Mouse (Mus musculus): ENCODE data around the gene Adgrb2.

DNA sequence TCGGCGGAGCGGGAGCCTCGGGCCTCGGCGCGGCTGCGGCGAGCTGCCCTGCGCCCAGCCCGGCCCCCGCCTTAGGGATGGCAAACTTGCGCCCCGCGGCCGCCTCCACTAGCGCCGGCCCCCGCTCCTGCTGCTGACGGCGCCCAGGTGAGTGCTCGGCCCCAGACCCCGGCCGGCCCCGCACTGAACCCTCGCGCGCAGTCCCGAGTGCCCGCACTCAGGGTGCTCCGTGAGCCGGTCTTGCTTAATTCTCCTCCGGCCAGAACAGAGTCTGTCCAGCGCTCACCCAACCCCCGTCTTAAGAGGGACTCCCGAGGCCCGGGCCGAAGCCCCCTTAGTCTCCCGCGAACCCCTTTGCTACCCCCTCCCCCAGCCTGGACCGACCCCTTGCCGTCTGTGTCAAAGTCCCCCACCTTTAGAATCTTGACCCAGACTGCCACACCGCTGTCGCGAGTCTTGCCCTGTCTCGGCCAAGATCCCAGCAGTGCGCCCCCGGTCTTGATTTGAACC is 546 bp downstream of the Adgrb2 start:
- TF ChIP-seq MAFK (IDR thresholded peaks at IDR 0.05; ENCODE audit: insufficient read depth, low read depth, low read length) (no peak), ZNF384 (IDR thresholded peaks at IDR 0.05; ENCODE audit: low read depth, low read length) (no peak), ZC3H11A (IDR thresholded peaks at IDR 0.05; ENCODE audit: borderline replicate concordance, low read depth, low read length) (no peak), CHD2 (IDR thresholded peaks at IDR 0.05; ENCODE audit: low read depth, low read length) (no peak)
